Mouse (Mus musculus) olfactory bulb, adult 2 months (tissue): ENCODE results near the gene Kctd19.

Source experiments
- CTCF ChIP-seq: fragments of 200-500 bp; IDR thresholded peaks from 2 replicates; pipeline ENCODE4 v1.5.1; 2012; ENCODE audit warnings: low read depth, mild to moderate bottlenecking, low read length, moderate library complexity; ENCODE audit not compliant: insufficient read depth
- POLR2A ChIP-seq: fragments of 200-500 bp; IDR thresholded peaks from 2 replicates; pipeline ENCODE4 v1.6.1; 2012; ENCODE audit warnings: mild to moderate bottlenecking, low read depth, low read length, moderate library complexity; ENCODE audit not compliant: insufficient read depth

GRCm38 (mm10) chr8:105441433-105441832, 28.1 kb upstream of the Kctd19 start:
- TF ChIP-seq CTCF (peak; percentile 26; the same call in 1 of the 2 replicates), POLR2A (no peak)
